Mouse (Mus musculus): ENCODE results near the gene Anapc1.

Gene Anapc1

DNA sequence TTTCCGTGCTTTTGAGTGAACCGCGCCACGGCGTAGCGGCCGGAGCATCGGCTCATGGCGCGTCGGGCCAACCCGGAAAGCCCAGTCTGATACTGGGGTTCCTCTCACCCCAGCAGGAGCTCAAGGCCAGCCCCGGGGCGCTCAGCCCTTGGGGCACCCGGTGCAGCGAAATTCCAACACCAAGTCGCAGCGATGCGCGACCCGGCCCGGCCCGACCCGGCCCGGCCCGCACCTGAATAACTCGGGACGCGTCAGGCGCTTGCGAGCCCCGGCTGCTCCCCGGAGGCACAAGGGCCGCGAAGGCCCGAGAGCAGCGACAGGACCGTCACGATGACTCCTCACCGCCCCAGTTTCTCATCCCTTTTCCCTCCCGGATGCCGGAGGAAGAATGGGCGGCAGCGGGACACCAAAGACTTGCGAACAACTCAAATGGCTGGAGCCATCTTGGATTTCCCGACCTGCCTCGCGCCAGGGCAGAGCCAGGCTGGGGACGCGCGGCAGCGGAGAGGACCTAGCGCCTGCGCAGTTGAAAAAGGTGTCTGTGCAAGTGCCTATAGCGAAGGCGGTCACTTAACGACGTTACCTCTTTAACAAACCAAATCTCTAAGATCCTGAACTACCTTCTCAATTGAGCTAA, at the start of gene Anapc1:
Gene Anapc1, minus strand, starts transcription at position 471 of the 637 bp plus-strand sequence.
- DNase-seq, result peak; percentile 93

DNA sequence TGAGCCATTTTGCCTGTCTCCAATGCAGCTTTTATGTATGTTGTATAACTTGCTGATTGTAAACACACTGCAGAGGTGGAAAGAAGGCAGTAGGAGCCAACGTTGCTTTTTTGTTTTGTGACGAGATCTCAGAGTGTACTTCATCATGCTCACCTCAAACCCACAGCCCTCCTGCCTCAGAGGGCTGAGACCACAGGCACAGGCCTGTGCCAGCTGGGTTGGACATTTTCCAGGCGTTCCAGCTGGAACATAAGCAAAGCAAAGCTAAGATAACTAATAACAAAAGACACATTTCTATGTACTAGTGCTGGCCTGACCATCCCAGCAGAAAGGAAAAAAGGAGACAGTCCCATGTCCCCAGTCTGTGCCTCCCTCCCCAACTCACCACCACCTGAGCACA, 47.9 kb upstream of the Anapc1 start:
- no peak for DNase-seq

- DNase-seq, result no peak
Measured at GRCm38 (mm10) chr2:128731951-128732350, 44.8 kb upstream of the Anapc1 start.

- DNase-seq, result no peak
Measured at GRCm38 (mm10) chr2:128731514-128731913, 44.3 kb upstream of the Anapc1 start.

GRCm38 (mm10) chr2:128729141-128729540, 42.0 kb upstream of the Anapc1 start:
- no peak for DNase-seq

GRCm38 (mm10) chr2:128728066-128728465, 40.9 kb upstream of the Anapc1 start:
- no peak for DNase-seq

DNA sequence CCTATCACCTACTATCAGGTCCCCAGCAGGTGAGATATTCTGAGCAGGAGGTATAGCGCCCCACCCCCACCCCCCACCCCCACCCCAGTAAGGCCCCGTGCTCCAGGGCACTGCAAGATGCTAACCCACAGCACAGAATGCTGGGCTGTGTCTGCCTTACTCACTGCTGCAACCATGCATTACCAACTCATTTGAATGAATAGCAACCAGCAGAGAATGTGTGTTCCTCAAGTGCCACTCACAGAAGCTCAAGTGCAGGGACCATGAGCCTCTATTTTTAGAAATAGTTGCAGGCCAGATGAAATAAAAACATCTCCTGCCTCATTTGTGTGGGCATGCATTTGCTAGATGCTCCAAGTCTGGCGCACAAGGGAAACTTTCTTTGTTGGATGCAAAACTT, 40.4 kb upstream of the Anapc1 start:
- no peak for DNase-seq

- no peak for DNase-seq
Measured at GRCm38 (mm10) chr2:128726626-128727025, 39.4 kb upstream of the Anapc1 start.

GRCm38 (mm10) chr2:128726067-128726466, 38.9 kb upstream of the Anapc1 start:
- no peak for DNase-seq

DNA sequence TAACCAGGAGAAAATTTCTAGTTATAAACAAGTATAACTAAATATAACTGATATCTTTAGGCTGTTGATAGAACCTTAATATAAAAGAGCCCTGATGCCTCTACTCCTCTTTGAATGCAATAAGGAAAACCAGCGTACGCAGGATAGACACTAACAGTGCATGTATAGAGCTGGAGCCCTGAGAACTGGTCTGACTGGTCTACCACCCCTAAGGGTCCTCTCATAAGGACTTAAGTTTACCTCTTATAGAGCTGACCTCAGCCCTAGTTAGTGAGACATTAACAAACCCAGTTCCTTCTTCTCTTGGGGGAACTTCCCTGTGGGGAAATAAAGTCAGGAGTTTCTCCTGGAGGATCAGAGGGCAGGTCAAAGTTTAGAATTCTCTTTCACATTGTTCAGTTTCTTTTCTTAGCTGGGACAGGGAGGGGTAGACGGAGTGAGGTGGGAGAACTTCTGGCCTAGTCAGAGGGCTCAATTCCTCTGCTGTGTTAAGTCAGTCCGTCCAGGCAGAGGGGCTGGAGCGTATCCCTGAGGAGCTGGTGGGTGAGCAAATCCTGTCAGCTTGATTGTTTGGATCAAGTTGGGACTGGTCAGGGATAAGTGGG, 35.0 kb upstream of the Anapc1 start:
- no peak for DNase-seq

GRCm38 (mm10) chr2:128719380-128719779, 32.2 kb upstream of the Anapc1 start:
- no peak for DNase-seq

GRCm38 (mm10) chr2:128715979-128716378, 28.8 kb upstream of the Anapc1 start:
- peak; percentile 46 for DNase-seq

DNA sequence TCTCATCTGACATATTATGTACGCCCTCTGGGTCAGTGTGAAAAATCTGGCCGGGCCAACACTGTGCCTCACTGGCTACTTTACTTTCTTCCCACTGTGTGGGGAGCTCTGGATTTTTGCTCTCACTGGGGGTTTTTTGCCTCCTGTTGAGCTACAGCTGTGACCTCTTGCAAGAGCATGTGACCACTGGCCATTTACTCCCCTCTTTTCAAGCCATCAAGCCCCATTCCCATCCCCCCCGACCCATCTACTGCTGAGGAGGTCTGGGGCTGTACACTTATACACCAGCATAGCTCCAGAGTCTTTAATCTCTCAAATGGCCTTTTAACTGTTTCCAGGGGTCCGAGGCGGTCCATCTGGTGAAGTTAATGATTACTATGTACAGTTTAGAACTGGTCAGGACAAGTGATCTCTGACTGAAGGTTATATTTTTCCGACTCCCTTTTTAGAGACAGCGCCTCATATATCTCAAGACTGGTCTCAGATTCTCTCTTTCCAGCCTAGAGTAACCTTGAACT, 27.6 kb upstream of the Anapc1 start:
- peak; percentile 72 for DNase-seq

DNA sequence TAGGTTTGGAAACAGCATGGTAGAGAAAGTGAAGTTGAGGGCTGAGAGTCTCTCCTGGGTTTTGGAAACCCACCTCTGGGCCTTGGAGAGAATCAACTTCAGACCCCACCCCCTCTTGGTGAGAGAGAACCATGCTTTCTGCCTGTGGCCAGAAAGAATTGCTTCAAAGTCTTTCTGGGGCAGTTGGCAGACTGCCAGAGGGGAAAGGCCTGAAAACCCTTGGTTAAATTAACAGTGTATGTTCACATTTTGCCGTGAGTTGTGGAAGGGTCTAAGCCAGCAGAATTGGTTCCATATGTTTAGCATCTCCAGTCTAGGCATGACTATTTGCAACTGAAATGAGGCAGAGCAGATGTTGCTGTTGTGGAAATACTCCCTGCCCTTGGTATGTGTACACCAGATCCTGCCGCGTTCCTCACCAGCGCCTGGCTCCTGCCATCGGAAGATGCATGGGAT, 26.4 kb upstream of the Anapc1 start:
- peak; percentile 84 for DNase-seq

- DNase-seq, result no peak
Measured at GRCm38 (mm10) chr2:128712940-128713339, 25.7 kb upstream of the Anapc1 start.

DNA sequence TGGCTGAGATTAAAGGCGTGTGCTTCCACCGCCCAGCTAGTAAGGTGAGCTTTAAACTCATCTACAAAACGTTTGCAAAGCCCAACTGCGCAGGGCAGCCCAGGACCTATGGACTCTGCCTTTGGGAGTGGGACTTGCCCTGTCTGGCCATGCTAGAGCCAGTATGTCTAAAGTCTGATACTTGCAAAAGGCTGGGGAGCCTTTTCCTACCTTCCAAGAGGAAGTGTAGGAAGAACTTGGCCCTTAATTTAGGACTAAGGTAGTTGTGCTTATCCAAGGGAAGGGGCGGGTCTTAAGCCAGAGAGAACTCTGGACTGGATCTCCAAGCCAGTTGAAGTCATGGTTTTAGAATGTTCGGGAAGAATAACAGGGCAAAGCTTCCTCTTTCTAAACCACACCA, 23.4 kb upstream of the Anapc1 start:
- peak; percentile 69 for DNase-seq

- DNase-seq, result peak; percentile 26
Measured at GRCm38 (mm10) chr2:128709264-128709663, 22.1 kb upstream of the Anapc1 start.

GRCm38 (mm10) chr2:128704474-128704873, 17.3 kb upstream of the Anapc1 start:
- peak; percentile 60 for DNase-seq

DNA sequence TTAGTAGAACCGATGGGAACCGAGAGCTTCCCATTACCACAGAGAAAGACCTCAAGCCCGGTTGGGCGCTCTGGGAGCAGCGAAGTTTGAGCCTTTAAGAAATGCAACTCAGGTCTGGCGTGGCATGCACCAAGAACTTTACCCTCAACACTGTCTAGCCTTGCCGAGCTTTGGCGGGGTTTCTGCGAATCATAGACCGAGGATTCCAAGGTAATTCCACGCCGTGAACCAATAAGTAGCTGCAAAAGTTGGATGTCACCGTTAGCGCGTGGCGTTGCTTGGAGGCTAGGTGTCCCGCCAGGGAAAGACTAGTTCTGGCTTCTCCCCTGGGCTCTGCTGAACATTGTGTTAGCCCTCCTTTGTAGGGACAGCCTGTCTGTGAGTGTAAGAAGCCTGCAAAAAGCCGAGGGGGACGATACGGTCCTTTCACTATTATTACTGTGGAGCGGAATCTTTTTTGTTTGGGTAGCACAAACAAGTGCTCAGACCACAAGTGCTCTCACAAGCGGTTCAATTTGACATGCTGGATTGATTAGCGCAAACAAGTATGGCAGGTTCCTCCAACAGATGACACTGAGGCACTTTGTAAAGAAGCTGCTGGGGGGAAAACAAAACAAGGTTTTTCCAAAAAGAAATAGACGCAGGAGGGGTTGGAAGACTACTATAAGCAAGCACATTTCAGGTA, 12.2 kb upstream of the Anapc1 start:
- peak; percentile 80 for DNase-seq

GRCm38 (mm10) chr2:128698693-128699181, 11.5 kb upstream of the Anapc1 start, which contains the start of gene Mertk:
TSS of gene Mertk (plus strand) at chr2:128698956.
- DNase-seq, result peak; percentile 97

DNA sequence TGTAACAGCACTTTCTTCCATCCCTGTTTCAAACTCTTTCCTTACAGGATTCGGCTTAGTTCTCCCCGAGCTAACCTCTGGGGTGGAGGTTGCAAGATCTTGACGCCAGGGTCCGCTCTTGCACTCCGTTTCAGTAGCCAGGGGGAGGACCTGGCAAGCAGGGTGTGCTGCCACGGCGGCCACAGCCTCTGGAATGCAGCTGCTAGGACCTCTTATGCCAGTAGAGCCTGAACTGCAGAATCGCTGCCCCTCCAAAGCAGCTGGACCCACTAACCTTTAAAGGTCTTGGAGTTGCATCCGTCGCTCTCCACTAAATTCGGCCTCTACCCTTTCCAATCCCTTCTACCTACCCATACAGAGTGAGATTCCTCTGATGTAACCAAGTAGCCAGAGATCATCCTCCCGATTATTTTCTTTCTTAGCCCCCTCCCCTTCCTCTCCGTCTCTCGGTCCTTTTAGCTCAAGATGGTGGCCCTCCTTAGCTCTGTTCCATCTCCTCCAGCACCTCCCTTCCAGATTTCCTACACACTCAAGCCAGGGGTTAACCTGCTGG, 11.0 kb upstream of the Anapc1 start:
- DNase-seq, result peak; percentile 93

DNA sequence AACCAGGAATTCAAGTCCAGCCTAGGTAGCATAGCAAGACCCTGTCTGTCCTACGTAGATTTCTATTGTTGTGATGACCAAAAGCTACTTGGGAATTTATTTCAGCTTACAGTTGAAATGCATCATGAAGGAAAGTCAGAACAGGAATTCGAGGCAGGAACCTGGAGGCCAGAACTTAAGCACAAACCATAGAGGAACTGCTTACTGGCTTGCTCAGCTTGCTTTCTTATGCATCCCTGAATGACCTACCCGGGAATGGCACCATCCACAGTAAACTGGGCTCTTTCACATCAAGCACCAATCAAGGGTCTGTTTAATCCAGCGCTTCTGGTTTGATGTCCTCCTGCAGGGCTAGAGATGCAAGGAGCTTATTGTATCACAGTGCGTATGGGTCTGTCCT, 10.4 kb upstream of the Anapc1 start:
- no peak for DNase-seq

GRCm38 (mm10) chr2:128697047-128697446, 9.9 kb upstream of the Anapc1 start:
- no peak for DNase-seq
